8 mouse cellular contexts compared by ENCODE assay signal in genomic region chr7:84150361-84151000, GRCm38 (mm10). TPM values are rescaled to one million over a fixed set of nuclear protein-coding genes. Genes with fewer than 3 reads are reported as not detected.
A peak's percentile ranks its signal among the peaks of the same experiment; 100 is the strongest.
DNase-seq lines count a peak whose midpoint lies in the region; ATAC-seq and TF ChIP-seq lines count a peak whose summit lies in the region.

No protein-coding gene starts in this region.

- no peak for TF ChIP-seq CTCF in lung, adult 2 months (IDR thresholded peaks at IDR 0.05; ENCODE audit: insufficient read depth, low read length)
- TF ChIP-seq CTCF in kidney, postnatal 0 days (IDR thresholded peaks at IDR 0.05; ENCODE audit: low read depth): no peak

- no peak for DNase-seq in lung, adult 2 months
- DNase-seq in lung, postnatal 36 days: no peak
- no peak for DNase-seq in embryonic facial prominence, embryonic 14.5 days (ENCODE audit: low spot score)
- DNase-seq in kidney, postnatal 0 days (ENCODE audit: low spot score): no peak
- DNase-seq in frontal cortex, adult 2 months (ENCODE audit: extremely low spot score in 1 of 2, low spot score in 1 of 2): no peak
- no peak for DNase-seq in gastrocnemius, postnatal 25 days
- no peak for DNase-seq in cerebellum, postnatal 36 days

- 8% methylated on average over 13 of the region's 13 CpGs for WGBS in lung, adult 2 months
- 6% methylated on average over 13 of the region's 13 CpGs for WGBS in embryonic facial prominence, embryonic 14.5 days
- WGBS in kidney, postnatal 0 days: 10% methylated on average over 13 of the region's 13 CpGs
- WGBS in neural tube, embryonic 12.5 days: 10% methylated on average over 13 of the region's 13 CpGs

- TF ChIP-seq POLR2A in lung, adult 2 months (IDR thresholded peaks at IDR 0.05; ENCODE audit: borderline replicate concordance, extremely low read depth, low read depth, low read length): no peak

- peak overlapping the region; percentile 91 for H3K4me2 ChIP-seq in embryonic facial prominence, embryonic 14.5 days (ENCODE audit: low read depth, low read length)
- peak overlapping the region; percentile 89 for H3K4me2 ChIP-seq in kidney, postnatal 0 days (ENCODE audit: low read length)
- H3K4me2 ChIP-seq in neural tube, embryonic 12.5 days (replicated peaks): peak overlapping the region; percentile 90

- H3K4me1 ChIP-seq in lung, adult 2 months (ENCODE audit: control insufficient read depth, insufficient read depth, low read length): peaks cover 20% of the 10 kb centered on the region
- H3K4me1 ChIP-seq in embryonic facial prominence, embryonic 14.5 days (ENCODE audit: control insufficient read depth, insufficient read depth, low read length): peaks cover 31% of the 10 kb centered on the region
- peaks cover 18% of the 10 kb centered on the region for H3K4me1 ChIP-seq in kidney, postnatal 0 days (replicated peaks; ENCODE audit: insufficient read depth, low read length)
- peaks cover 47% of the 10 kb centered on the region for H3K4me1 ChIP-seq in neural tube, embryonic 12.5 days

- peak overlapping the region; percentile 92 for H3K9ac ChIP-seq in embryonic facial prominence, embryonic 14.5 days (ENCODE audit: low read depth, low read length)
- peak overlapping the region; percentile 94 for H3K9ac ChIP-seq in kidney, postnatal 0 days (ENCODE audit: low read depth, low read length)
- peak overlapping the region; percentile 93 for H3K9ac ChIP-seq in neural tube, embryonic 12.5 days

- H3K27me3 ChIP-seq in embryonic facial prominence, embryonic 14.5 days (replicated peaks; ENCODE audit: control insufficient read depth, insufficient read depth, low read length): no peaks in the 10 kb centered on the region
- H3K27me3 ChIP-seq in kidney, postnatal 0 days (ENCODE audit: insufficient read depth, low read length): no peaks in the 10 kb centered on the region
- no peaks in the 10 kb centered on the region for H3K27me3 ChIP-seq in neural tube, embryonic 12.5 days (replicated peaks)

- H3K4me3 ChIP-seq in lung, adult 2 months (replicated peaks; ENCODE audit: extremely low read depth, low read depth, low read length): peak overlapping the region; percentile 92
- H3K4me3 ChIP-seq in embryonic facial prominence, embryonic 14.5 days (ENCODE audit: low read depth, low read length): peak overlapping the region; percentile 86
- peak overlapping the region; percentile 97 for H3K4me3 ChIP-seq in kidney, postnatal 0 days (replicated peaks; ENCODE audit: low read depth, low read length)
- H3K4me3 ChIP-seq in neural tube, embryonic 12.5 days: peak overlapping the region; percentile 90

- ATAC-seq in embryonic facial prominence, embryonic 14.5 days (ENCODE audit: low read depth): no peak
- ATAC-seq in kidney, postnatal 0 days (replicated peaks; ENCODE audit: low FRiP score, low read depth): 0 out of 2 replicates have a peak, but pooled peaks have one; percentile 5
- ATAC-seq in neural tube, embryonic 12.5 days (ENCODE audit: low FRiP score, low read depth): peak; percentile 0; the same call in 1 of the 2 replicates

- H3K27ac ChIP-seq in embryonic facial prominence, embryonic 14.5 days (replicated peaks; ENCODE audit: low read depth, low read length): no peak overlapping the region
- H3K27ac ChIP-seq in kidney, postnatal 0 days: peak overlapping the region; percentile 96
- H3K27ac ChIP-seq in neural tube, embryonic 12.5 days: no peak overlapping the region

- H3K36me3 ChIP-seq in embryonic facial prominence, embryonic 14.5 days (ENCODE audit: control insufficient read depth, insufficient read depth, low read length): no peaks in the 10 kb centered on the region
- no peaks in the 10 kb centered on the region for H3K36me3 ChIP-seq in kidney, postnatal 0 days (ENCODE audit: insufficient read depth, low read length)
- H3K36me3 ChIP-seq in neural tube, embryonic 12.5 days: no peaks in the 10 kb centered on the region; the same call in 1 of the 2 replicates

- H3K9me3 ChIP-seq in embryonic facial prominence, embryonic 14.5 days (ENCODE audit: control insufficient read depth, low read length): no peaks in the 10 kb centered on the region
- H3K9me3 ChIP-seq in kidney, postnatal 0 days (replicated peaks; ENCODE audit: low read length): no peaks in the 10 kb centered on the region
- H3K9me3 ChIP-seq in neural tube, embryonic 12.5 days: no peaks in the 10 kb centered on the region

RNA-seq across cellular contexts. Expression of gene Abhd17c, which starts 1.2 kb away (rescaled TPM):
- polyA plus RNA-seq in lung, adult 2 months (2012; rRNA removed): 92.8 and 98.3 TPM in 2 replicates
- 32.8 and 34.9 TPM in 2 replicates for polyA plus RNA-seq in embryonic facial prominence, embryonic 14.5 days (2014; fragmentation: Nextera tagmentation; extraction: Ambion mirVana)
- polyA plus RNA-seq in kidney, postnatal 0 days (2015; fragmentation: Nextera tagmentation; extraction: Ambion mirVana): 124 and 135 TPM in 2 replicates
- polyA plus RNA-seq in neural tube, embryonic 12.5 days (2016; fragmentation: Nextera tagmentation; extraction: Ambion mirVana): 93.1 and 95.5 TPM in 2 replicates
- 38.4 and 39.4 TPM in 2 replicates for polyA plus RNA-seq in frontal cortex, adult 2 months (2012; rRNA removed)
- 1 to 10 TPM; 5.2 to 5.6 TPM for total RNA-seq in gastrocnemius, postnatal 25 days (2021)
